ENCODE assay signal across 22 mouse cellular contexts in the genomic region with DNA sequence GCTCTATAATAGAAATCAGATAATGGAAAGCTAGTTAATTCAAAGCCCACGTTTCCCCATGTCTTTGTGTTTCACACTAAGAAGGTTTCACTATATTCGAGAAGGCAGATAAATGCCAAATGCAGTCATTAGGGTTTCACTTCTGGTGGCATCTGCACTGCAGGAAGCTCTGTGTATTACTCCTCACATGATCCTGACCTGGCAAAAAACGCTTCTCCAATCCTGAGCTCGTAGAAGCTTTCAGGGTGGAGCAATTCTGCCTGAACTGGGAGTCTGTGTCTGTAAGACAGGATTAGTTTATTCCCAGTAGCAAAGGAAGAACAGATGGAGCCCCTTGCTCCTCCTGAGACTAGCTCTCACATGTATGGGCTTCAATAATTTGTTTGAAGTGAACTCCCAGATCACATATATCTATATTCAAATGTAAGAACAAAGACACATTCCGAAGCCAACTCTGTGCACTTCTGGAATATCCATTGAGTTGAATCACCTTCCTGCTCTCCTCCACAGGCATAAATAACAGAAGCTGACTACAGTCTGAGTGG.
DNase-seq lines count a peak whose midpoint lies in the region; ATAC-seq and TF ChIP-seq lines count a peak whose summit lies in the region.
"Had no signal": no experiment of that assay in that cellular context is flagged by ENCODE, and none has a peak within 500 bp of the region (broad histone marks: within the 10 kb centered on the region; RNA-seq: fewer than 3 reads in every experiment).

No protein-coding gene starts in this region.

- H3K27me3 ChIP-seq in hindbrain, embryonic 13.5 days = no peaks in the 10 kb centered on the region
- no peaks in the 10 kb centered on the region for H3K27me3 ChIP-seq in hindbrain, embryonic 10.5 days (ENCODE audit: insufficient read depth, poor library complexity, severe bottlenecking)
- H3K27me3 ChIP-seq in testis, adult 2 months (ENCODE audit: control insufficient read depth, insufficient read depth, low read length) = no peaks in the 10 kb centered on the region
- H3K27me3 ChIP-seq in hindbrain, postnatal 0 days (ENCODE audit: insufficient read depth, low read length) = no peaks in the 10 kb centered on the region
- H3K27me3 ChIP-seq: embryonic facial prominence, embryonic 13.5 days; megakaryocyte, embryonic 14.5 days; stomach, embryonic 15.5 days had no signal

- no peak overlapping the region for H3K4me3 ChIP-seq in hindbrain, embryonic 13.5 days
- no peak overlapping the region for H3K4me3 ChIP-seq in hindbrain, embryonic 10.5 days
- no peak overlapping the region for H3K4me3 ChIP-seq in testis, adult 2 months (ENCODE audit: control insufficient read depth, low read depth, low read length)
- H3K4me3 ChIP-seq in hindbrain, postnatal 0 days (ENCODE audit: low read length) = no peak overlapping the region
- H3K4me3 ChIP-seq: embryonic facial prominence, embryonic 13.5 days; megakaryocyte, embryonic 14.5 days; myocyte; stomach, embryonic 15.5 days had no signal

- no peak for TF ChIP-seq CTCF in testis, adult 2 months (IDR thresholded peaks at IDR 0.05; ENCODE audit: control insufficient read depth, insufficient read depth, insufficient replicate concordance, low read depth, low read length)
- no peak for TF ChIP-seq CTCF in hindbrain, postnatal 0 days (IDR thresholded peaks at IDR 0.05; ENCODE audit: low read depth)

- H3K9ac ChIP-seq in hindbrain, embryonic 13.5 days = no peak overlapping the region
- H3K9ac ChIP-seq in hindbrain, postnatal 0 days (replicated peaks; ENCODE audit: low read length) = no peak overlapping the region
- H3K9ac ChIP-seq: embryonic facial prominence, embryonic 13.5 days; stomach, embryonic 15.5 days had no signal

- H3K36me3 ChIP-seq in hindbrain, embryonic 13.5 days = peaks cover 5% of the 10 kb centered on the region
- H3K36me3 ChIP-seq in hindbrain, embryonic 10.5 days = peaks cover 6% of the 10 kb centered on the region; the same call in 1 of the 2 replicates
- H3K36me3 ChIP-seq in testis, adult 2 months (ENCODE audit: control insufficient read depth, insufficient read depth, low read length) = no peaks in the 10 kb centered on the region
- H3K36me3 ChIP-seq in hindbrain, postnatal 0 days (ENCODE audit: insufficient read depth, low read length) = no peaks in the 10 kb centered on the region
- H3K36me3 ChIP-seq: embryonic facial prominence, embryonic 13.5 days; stomach, embryonic 15.5 days had no signal

- no peak for TF ChIP-seq POLR2A in testis, adult 2 months (IDR thresholded peaks at IDR 0.05; ENCODE audit: control insufficient read depth, low read depth, low read length)

- WGBS in hindbrain, embryonic 13.5 days = 58% methylated on average over 5 of the region's 5 CpGs
- WGBS in hindbrain, embryonic 10.5 days = 86% methylated on average over 5 of the region's 5 CpGs
- WGBS in hindbrain, postnatal 0 days = 52% methylated on average over 5 of the region's 5 CpGs

- peak overlapping the region; percentile 19; the same call in 1 of the 2 replicates for H3K27ac ChIP-seq in hindbrain, embryonic 13.5 days
- H3K27ac ChIP-seq in hindbrain, embryonic 10.5 days = no peak overlapping the region
- peak overlapping the region; percentile 76 for H3K27ac ChIP-seq in testis, adult 2 months (ENCODE audit: control insufficient read depth, insufficient read depth, low read depth, low read length)
- H3K27ac ChIP-seq in hindbrain, postnatal 0 days = no peak overlapping the region; the same call in 1 of the 2 replicates
- H3K27ac ChIP-seq: embryonic facial prominence, embryonic 13.5 days; stomach, embryonic 15.5 days had no signal

- no peak for DNase-seq in hindbrain, embryonic 10.5 days (ENCODE audit: low spot score)
- DNase-seq in testis, postnatal 10 days (ENCODE audit: low spot score) = no peak
- DNase-seq in hindbrain, postnatal 0 days (ENCODE audit: low spot score) = peak; percentile 22
- DNase-seq in right cerebral cortex, postnatal 10 days (ENCODE audit: low spot score in 2 of 2) = no peak
- DNase-seq in left cerebral cortex, adult 9 months (ENCODE audit: low spot score in 2 of 2) = no peak
- DNase-seq: adrenal gland, postnatal 36 days; cerebellum, adult 9-11 months; gastrocnemius, postnatal 36 days; kidney, adult 8-10 months; kidney, postnatal 14 days; left cerebral cortex, postnatal 4 days; liver; lung, postnatal 10 days; right cerebral cortex, postnatal 25 days; thymus, postnatal 14 days had no signal

- no peaks in the 10 kb centered on the region for H3K9me3 ChIP-seq in hindbrain, embryonic 13.5 days
- no peaks in the 10 kb centered on the region for H3K9me3 ChIP-seq in hindbrain, embryonic 10.5 days
- H3K9me3 ChIP-seq in hindbrain, postnatal 0 days (ENCODE audit: low read length) = no peaks in the 10 kb centered on the region
- H3K9me3 ChIP-seq: embryonic facial prominence, embryonic 13.5 days; stomach, embryonic 15.5 days had no signal

- no peak overlapping the region for H3K4me2 ChIP-seq in hindbrain, embryonic 13.5 days
- no peak overlapping the region for H3K4me2 ChIP-seq in hindbrain, postnatal 0 days (ENCODE audit: low read depth, low read length)
- H3K4me2 ChIP-seq: embryonic facial prominence, embryonic 13.5 days; stomach, embryonic 15.5 days had no signal

- no peaks in the 10 kb centered on the region for H3K4me1 ChIP-seq in hindbrain, embryonic 13.5 days (replicated peaks)
- no peaks in the 10 kb centered on the region for H3K4me1 ChIP-seq in hindbrain, embryonic 10.5 days (replicated peaks)
- H3K4me1 ChIP-seq in testis, adult 2 months (ENCODE audit: control insufficient read depth, insufficient read depth, low read length) = no peaks in the 10 kb centered on the region; the same call in 1 of the 2 replicates
- no peaks in the 10 kb centered on the region for H3K4me1 ChIP-seq in hindbrain, postnatal 0 days (ENCODE audit: insufficient read depth, low read length)
- H3K4me1 ChIP-seq: embryonic facial prominence, embryonic 13.5 days; megakaryocyte, embryonic 14.5 days; stomach, embryonic 15.5 days had no signal

- ATAC-seq in hindbrain, embryonic 13.5 days (ENCODE audit: low FRiP score) = peak; percentile 24; the same call in 1 of the 2 replicates
- ATAC-seq in hindbrain, postnatal 0 days = peak; percentile 79
- ATAC-seq: inflammation-experienced regulatory T-cells, adult 6 months had no signal

Comparison
In these comparisons a context has a peak if more than half of its experiments do, and no peak if none do; other contexts are left out.
1. H3K27ac ChIP-seq: peak in hindbrain, embryonic 13.5 days (single experiment) and testis, adult 2 months (single experiment); none in hindbrain, embryonic 10.5 days (single experiment) and hindbrain, postnatal 0 days (single experiment).